Mouse (Mus musculus) stomach, postnatal 0 days (tissue): ENCODE results near the gene Myof. TPM values are rescaled to one million over a fixed set of nuclear protein-coding genes. Genes with fewer than 3 reads are reported as not detected.

Experiments used
- ATAC-seq: fragments of 200-750 bp; cut with Nextera tagmentation; 2 replicates; pipeline ENCODE4 v1.8.0; 2017; ENCODE audit not compliant: low FRiP score, low TSS enrichment
- DNase-seq: peaks from one replicate; pipeline ENCODE4 v3.0.0-alpha.2; 2016; ENCODE audit warnings: low spot score
- H3K27ac ChIP-seq: fragments of 300-500 bp; sonication (generic); replicated peaks from 2 replicates; pipeline ENCODE4 v1.5.1; 2014; ENCODE audit warnings: mild to moderate bottlenecking, control low read depth
- H3K27me3 ChIP-seq: fragments of 300-500 bp; sonication (generic); 2 replicates; pipeline ENCODE4 v1.6.1; 2014; ENCODE audit warnings: low read length; ENCODE audit not compliant: control insufficient read depth, insufficient read depth
- H3K36me3 ChIP-seq: fragments of 300-500 bp; sonication (generic); 2 replicates; pipeline ENCODE4 v1.6.1; 2014; ENCODE audit warnings: low read length, mixed read lengths; ENCODE audit not compliant: control insufficient read depth, insufficient read depth
- H3K4me1 ChIP-seq: fragments of 300-500 bp; sonication (generic); replicated peaks from 2 replicates; pipeline ENCODE4 v1.6.1; 2014; ENCODE audit warnings: antibody characterized with exemption; ENCODE audit not compliant: control insufficient read depth, insufficient read depth
- H3K4me2 ChIP-seq: fragments of 300-500 bp; sonication (generic); replicated peaks from 2 replicates; pipeline ENCODE4 v1.6.1; 2014; ENCODE audit warnings: low read depth, mild to moderate bottlenecking, control low read depth, moderate library complexity
- H3K4me3 ChIP-seq: fragments of 300-500 bp; sonication (generic); 2 replicates; pipeline ENCODE4 v1.5.1; 2014; ENCODE audit warnings: low read depth, low read length, control low read depth
- H3K9ac ChIP-seq: fragments of 300-500 bp; sonication (generic); 2 replicates; pipeline ENCODE4 v1.6.1; 2014; ENCODE audit warnings: mild to moderate bottlenecking, low read length, control low read depth, mixed read lengths
- H3K9me3 ChIP-seq: fragments of 300-500 bp; sonication (generic); 2 replicates; pipeline ENCODE4 v1.6.1; 2016; ENCODE audit warnings: low read length; ENCODE audit not compliant: control insufficient read depth
- CTCF ChIP-seq: IDR thresholded peaks from 2 replicates; pipeline ENCODE4 v1.5.1; 2016; ENCODE audit warnings: antibody characterized with exemption, low read depth, mild to moderate bottlenecking, moderate library complexity
- EP300 ChIP-seq: optimal IDR thresholded peaks from 2 replicates; pipeline ENCODE3; 2016; ENCODE audit warnings: antibody characterized with exemption
- WGBS: fragments of 180-500 bp; shearing (Covaris S2); extraction: QIAGEN DNeasy Blood & Tissue Kit; methylation state at CpG from one replicate; pipeline ENCODE4 v1.1.7; 2014; 5-methylcytosine and 5-hydroxymethylcytosine counted together
- polyA plus RNA-seq: library from polyadenylated mRNA; unstranded; fragments of >200 nt; fragmentation: Nextera tagmentation; extraction: Ambion mirVana; gene quantifications from 2 replicates; pipeline ENCODE4 v1.2.1, GENCODE M21; 2015

The Myof gene
- polyA plus RNA-seq, 1 experiment from 2014 or later, result 14.3 TPM

- Histone ChIP-seq H3K4me3 (no peak overlapping the region), H3K27ac (no peak overlapping the region), H3K9ac (no peak overlapping the region), H3K27me3 (no peaks in the 10 kb centered on the region), H3K36me3 (peaks cover 4% of the 10 kb centered on the region; the same call in 1 of the 2 replicates), H3K9me3 (no peaks in the 10 kb centered on the region), H3K4me2 (no peak overlapping the region), H3K4me1 (no peaks in the 10 kb centered on the region)
- 40% methylated on average over 7 of the region's 7 CpGs for WGBS
- no peak for ATAC-seq
- TF ChIP-seq EP300 (no peak), CTCF (no peak)
- DNase-seq, result no peak
These were observed 51.8 kb downstream of the Myof start for GRCm38 (mm10) chr19:37991399-37992183.

DNA sequence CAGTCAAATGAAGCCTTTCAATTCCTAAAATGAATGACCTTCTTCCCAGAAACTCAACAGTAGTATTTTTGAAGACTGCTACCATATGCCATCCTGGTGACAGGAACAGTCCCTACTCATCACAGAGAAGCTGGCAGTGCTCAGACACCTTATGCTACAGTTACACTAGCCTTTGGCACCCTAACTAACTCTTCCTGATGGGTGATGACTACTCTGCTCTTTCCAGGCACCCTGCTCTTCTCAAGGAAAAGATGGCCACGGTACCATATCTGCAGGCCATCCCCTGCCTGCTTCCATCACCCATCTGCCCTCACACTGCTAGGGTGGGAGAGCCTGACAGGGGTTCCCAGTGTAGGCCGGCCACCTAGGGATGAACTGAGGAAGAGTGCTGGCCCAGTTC, 53.4 kb downstream of the Myof start:
- H3K36me3 ChIP-seq, result no peaks in the 10 kb centered on the region; the same call in 1 of the 2 replicates
- no peak overlapping the region for H3K27ac ChIP-seq
- no peak overlapping the region for H3K9ac ChIP-seq
- no peaks in the 10 kb centered on the region for H3K9me3 ChIP-seq
- TF ChIP-seq CTCF, result no peak
- 73% methylated on average over 2 of the region's 2 CpGs for WGBS
- H3K27me3 ChIP-seq, result no peaks in the 10 kb centered on the region
- H3K4me3 ChIP-seq, result no peak overlapping the region
- H3K4me1 ChIP-seq, result no peaks in the 10 kb centered on the region
- H3K4me2 ChIP-seq, result no peak overlapping the region
- DNase-seq (no peak), ATAC-seq (no peak)

DNA sequence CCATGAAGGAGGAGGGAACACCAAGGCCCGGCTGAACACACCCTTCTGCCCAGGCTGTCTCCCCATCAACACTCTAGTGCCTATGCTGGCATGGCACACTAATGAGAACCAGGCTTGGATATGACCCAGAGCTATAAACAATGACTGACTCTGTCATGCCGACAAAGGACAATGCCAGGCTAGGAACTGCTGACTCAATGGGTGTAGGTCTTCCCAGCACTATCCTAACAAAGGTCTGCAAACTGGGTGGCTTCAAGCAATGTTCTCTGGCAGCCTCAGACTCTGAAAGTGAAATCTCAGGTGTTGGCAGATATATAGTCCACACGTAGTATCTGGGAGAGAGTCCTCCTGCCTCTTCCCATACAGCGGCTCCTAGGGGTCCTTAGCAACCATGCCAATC, 55.2 kb downstream of the Myof start:
- Histone ChIP-seq H3K9ac (no peak overlapping the region), H3K27me3 (no peaks in the 10 kb centered on the region), H3K36me3 (no peaks in the 10 kb centered on the region; the same call in 1 of the 2 replicates), H3K4me3 (no peak overlapping the region), H3K9me3 (no peaks in the 10 kb centered on the region), H3K27ac (no peak overlapping the region), H3K4me1 (no peaks in the 10 kb centered on the region), H3K4me2 (no peak overlapping the region)
- WGBS, result 81% methylated on average over 4 of the region's 4 CpGs
- TF ChIP-seq EP300, result no peak
- TF ChIP-seq CTCF, result no peak
- DNase-seq (no peak), ATAC-seq (no peak)

- Histone ChIP-seq H3K36me3 (no peaks in the 10 kb centered on the region; the same call in 1 of the 2 replicates), H3K4me2 (no peak overlapping the region), H3K4me3 (no peak overlapping the region), H3K9me3 (no peaks in the 10 kb centered on the region), H3K9ac (no peak overlapping the region), H3K27me3 (no peaks in the 10 kb centered on the region), H3K27ac (peak overlapping the region; percentile 30), H3K4me1 (no peaks in the 10 kb centered on the region)
- WGBS, result 72% methylated on average over 16 of the region's 16 CpGs
- DNase-seq (no peak), ATAC-seq (peak; percentile 42; the same call in 1 of the 2 replicates)
- no peak for TF ChIP-seq CTCF
- TF ChIP-seq EP300, result no peak
These were observed 57.6 kb downstream of the Myof start for GRCm38 (mm10) chr19:37985730-37986129.

GRCm38 (mm10) chr19:37975951-37976350, 67.4 kb downstream of the Myof start:
- no peaks in the 10 kb centered on the region for H3K4me1 ChIP-seq
- TF ChIP-seq EP300 (no peak), CTCF (no peak)
- H3K9ac ChIP-seq, result no peak overlapping the region
- no peak for DNase-seq
- H3K27me3 ChIP-seq, result no peaks in the 10 kb centered on the region
- H3K9me3 ChIP-seq, result no peaks in the 10 kb centered on the region
- H3K4me2 ChIP-seq, result no peak overlapping the region
- no peak overlapping the region for H3K27ac ChIP-seq
- WGBS, result 92% methylated on average over 5 of the region's 5 CpGs
- H3K4me3 ChIP-seq, result no peak overlapping the region
- ATAC-seq, result no peak
- H3K36me3 ChIP-seq, result 0 out of 2 replicates have a peak, but pooled peaks cover 2% of the 10 kb centered on the region

DNA sequence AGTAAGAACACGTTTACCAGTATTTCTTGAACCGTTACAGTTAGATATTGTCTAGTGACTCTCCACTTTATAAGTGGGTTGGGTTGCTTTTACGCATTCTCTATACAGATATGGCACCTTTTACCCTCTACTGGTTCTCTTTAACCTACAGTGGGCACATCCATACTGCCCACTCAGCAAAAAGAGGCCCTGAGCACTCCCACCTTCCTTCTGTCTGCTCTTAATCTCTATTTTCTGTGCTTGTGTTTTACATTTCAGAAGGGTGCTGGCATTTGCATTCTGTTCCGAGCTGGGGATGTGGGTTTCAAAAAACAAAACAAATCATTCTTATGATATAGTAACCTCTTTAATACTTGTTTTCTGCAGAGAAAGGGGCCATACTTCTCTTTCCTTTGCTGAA, 72.8 kb downstream of the Myof start:
- Histone ChIP-seq H3K4me3 (no peak overlapping the region), H3K27ac (no peak overlapping the region), H3K9ac (no peak overlapping the region), H3K9me3 (no peaks in the 10 kb centered on the region), H3K36me3 (peaks cover 3% of the 10 kb centered on the region; the same call in 1 of the 2 replicates), H3K4me2 (no peak overlapping the region), H3K27me3 (no peaks in the 10 kb centered on the region), H3K4me1 (no peaks in the 10 kb centered on the region)
- 90% methylated on average over 4 of the region's 4 CpGs for WGBS
- DNase-seq, result no peak
- TF ChIP-seq EP300, result no peak
- TF ChIP-seq CTCF, result no peak
- no peak for ATAC-seq
